10 mouse cellular contexts compared by ENCODE assay signal in the genomic region with DNA sequence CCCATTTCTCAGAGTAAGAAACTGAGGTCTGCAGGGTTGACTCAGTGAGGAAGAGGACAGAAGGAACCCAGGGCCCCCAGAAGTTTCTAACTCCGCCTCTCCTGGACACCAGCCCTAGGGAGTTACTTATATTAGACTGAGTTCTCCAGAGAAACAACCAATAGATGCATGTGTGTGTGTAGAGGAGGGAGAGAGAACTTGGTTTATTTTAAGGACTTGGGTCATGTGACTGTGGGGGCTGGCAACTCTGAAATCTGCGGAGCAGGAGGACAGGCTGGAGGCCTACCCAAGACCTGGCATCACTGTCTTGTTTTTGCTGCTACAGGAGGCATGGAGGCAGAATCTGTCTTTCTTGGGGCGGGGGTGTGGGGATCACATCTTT. TPM values are rescaled to one million over a fixed set of nuclear protein-coding genes. Genes with fewer than 3 reads are reported as not detected.
DNase-seq lines count a peak whose midpoint lies in the region; ATAC-seq and TF ChIP-seq lines count a peak whose summit lies in the region.
"Had no signal": no experiment of that assay in that cellular context is flagged by ENCODE, and none has a peak within 500 bp of the region (broad histone marks: within the 10 kb centered on the region; RNA-seq: fewer than 3 reads in every experiment).

No protein-coding gene starts in this region.

- peak overlapping the region; percentile 38 for H3K4me2 ChIP-seq in heart, embryonic 12.5 days
- no peak overlapping the region for H3K4me2 ChIP-seq in hindbrain, embryonic 12.5 days (replicated peaks)
- H3K4me2 ChIP-seq: liver, embryonic 15.5 days; neural tube, embryonic 12.5 days had no signal

- 0 out of 2 replicates have a peak, but pooled peaks have one; percentile 58 for ATAC-seq in heart, embryonic 12.5 days (ENCODE audit: insufficient number of reproducible peaks, low FRiP score)
- ATAC-seq in hindbrain, embryonic 12.5 days (ENCODE audit: low FRiP score): no peak

- no peaks in the 10 kb centered on the region for H3K36me3 ChIP-seq in heart, embryonic 12.5 days
- 0 out of 2 replicates have a peak, but pooled peaks cover 4% of the 10 kb centered on the region for H3K36me3 ChIP-seq in hindbrain, embryonic 12.5 days
- H3K36me3 ChIP-seq: liver, embryonic 15.5 days; neural tube, embryonic 12.5 days had no signal

- no peak for DNase-seq in lung, adult 2 months
- DNase-seq in lung, postnatal 25 days (ENCODE audit: low spot score): no peak
- DNase-seq in left cerebral cortex, adult 9 months (ENCODE audit: low spot score in 2 of 2): peak; percentile 73
- no peak for DNase-seq in B cell, adult 2 months
- no peak for DNase-seq in cerebellum, postnatal 36 days

- no peak for TF ChIP-seq CTCF in lung, adult 2 months (IDR thresholded peaks at IDR 0.05; ENCODE audit: insufficient read depth, low read length)

- H3K4me1 ChIP-seq in lung, adult 2 months (ENCODE audit: control insufficient read depth, insufficient read depth, low read length): peaks cover 5% of the 10 kb centered on the region; the same call in 1 of the 2 replicates
- peaks cover 72% of the 10 kb centered on the region for H3K4me1 ChIP-seq in heart, embryonic 12.5 days (replicated peaks)
- peaks cover 16% of the 10 kb centered on the region for H3K4me1 ChIP-seq in hindbrain, embryonic 12.5 days
- H3K4me1 ChIP-seq: liver, embryonic 15.5 days; neural tube, embryonic 12.5 days had no signal

- H3K9ac ChIP-seq in heart, embryonic 12.5 days: peak overlapping the region; percentile 41; the same call in 1 of the 2 replicates
- H3K9ac ChIP-seq in hindbrain, embryonic 12.5 days: no peak overlapping the region
- H3K9ac ChIP-seq: liver, embryonic 15.5 days; neural tube, embryonic 12.5 days had no signal

- WGBS in lung, adult 2 months: 63% methylated on average over 3 of the region's 3 CpGs
- 59% methylated on average over 3 of the region's 3 CpGs for WGBS in heart, embryonic 12.5 days
- 91% methylated on average over 3 of the region's 3 CpGs for WGBS in hindbrain, embryonic 12.5 days

- no peaks in the 10 kb centered on the region for H3K27me3 ChIP-seq in heart, embryonic 12.5 days (replicated peaks)
- no peaks in the 10 kb centered on the region for H3K27me3 ChIP-seq in hindbrain, embryonic 12.5 days
- H3K27me3 ChIP-seq: liver, embryonic 15.5 days; neural tube, embryonic 12.5 days; Patski had no signal

- 0 out of 2 replicates have a peak, but pooled peaks have one; percentile 26 for TF ChIP-seq POLR2A in lung, adult 2 months (IDR thresholded peaks at IDR 0.05; ENCODE audit: borderline replicate concordance, extremely low read depth, low read depth, low read length)

- H3K9me3 ChIP-seq in heart, embryonic 12.5 days (replicated peaks): no peaks in the 10 kb centered on the region
- no peaks in the 10 kb centered on the region for H3K9me3 ChIP-seq in hindbrain, embryonic 12.5 days (replicated peaks)
- H3K9me3 ChIP-seq: liver, embryonic 15.5 days; neural tube, embryonic 12.5 days had no signal

- peak overlapping the region; percentile 84 for H3K27ac ChIP-seq in heart, embryonic 12.5 days (ENCODE audit: poor library complexity, severe bottlenecking)
- no peak overlapping the region for H3K27ac ChIP-seq in hindbrain, embryonic 12.5 days
- H3K27ac ChIP-seq: liver, embryonic 15.5 days; neural tube, embryonic 12.5 days had no signal

- no peak overlapping the region for H3K4me3 ChIP-seq in lung, adult 2 months (replicated peaks; ENCODE audit: extremely low read depth, low read depth, low read length)
- H3K4me3 ChIP-seq in heart, embryonic 12.5 days: no peak overlapping the region
- no peak overlapping the region for H3K4me3 ChIP-seq in hindbrain, embryonic 12.5 days
- H3K4me3 ChIP-seq: liver, embryonic 15.5 days; neural tube, embryonic 12.5 days had no signal

RNA-seq across cellular contexts. Expression of a gene that starts 11.5 kb away (rescaled TPM):
- polyA plus RNA-seq in lung, adult 2 months (2012; rRNA removed): 25.8 and 29.0 TPM in 2 replicates
- 18.6 and 19.6 TPM in 2 replicates for polyA plus RNA-seq in heart, embryonic 12.5 days (2016; fragmentation: Nextera tagmentation; extraction: Ambion mirVana)
- polyA plus RNA-seq in hindbrain, embryonic 12.5 days (2016; fragmentation: Nextera tagmentation; extraction: Ambion mirVana): 18.0 and 19.1 TPM in 2 replicates

RNA-seq across cellular contexts. Expression of a gene that starts 11.6 kb away (rescaled TPM):
- polyA plus RNA-seq in lung, adult 2 months (2012; rRNA removed): 38.6 and 38.8 TPM in 2 replicates
- 51.0 and 58.3 TPM in 2 replicates for polyA plus RNA-seq in heart, embryonic 12.5 days (2016; fragmentation: Nextera tagmentation; extraction: Ambion mirVana)
- polyA plus RNA-seq in hindbrain, embryonic 12.5 days (2016; fragmentation: Nextera tagmentation; extraction: Ambion mirVana): 34.5 and 38.7 TPM in 2 replicates

Comparison
In these comparisons a context has a peak if more than half of its experiments do, and no peak if none do; other contexts are left out.
1. DNase-seq: peak in left cerebral cortex, adult 9 months (2 of 2); none in lung, adult 2 months (single experiment), lung, postnatal 25 days (single experiment), B cell, adult 2 months (0 of 2) and cerebellum, postnatal 36 days (0 of 2).